Mouse (Mus musculus) heart, adult 2 months (tissue): ENCODE data around the gene Pde4d.

ENCODE experiments used
- CTCF ChIP-seq: fragments of 200-600 bp; IDR thresholded peaks from 2 replicates; pipeline ENCODE4 v1.8.1; 2022; ENCODE audit warnings: antibody characterized with exemption, mild to moderate bottlenecking, moderate library complexity
- EP300 ChIP-seq: fragments of 200-500 bp; IDR thresholded peaks from 2 replicates; pipeline ENCODE4 v1.6.1; 2011; ENCODE audit warnings: low read depth, low read length, control low read depth; ENCODE audit not compliant: insufficient read depth
- POLR2A ChIP-seq: fragments of 200-500 bp; IDR thresholded peaks from 2 replicates; pipeline ENCODE4 v1.6.1; 2011; ENCODE audit warnings: mild to moderate bottlenecking, low read depth, low read length, control low read depth; ENCODE audit not compliant: insufficient read depth

GRCm38 (mm10) chr13:108501386-108501785 is 51.6 kb downstream of the Pde4d start:
- TF ChIP-seq POLR2A (no peak), CTCF (no peak), EP300 (no peak)
